Mouse (Mus musculus): ENCODE data around the gene Dusp15.

- TF ChIP-seq POLR2A (IDR thresholded peaks at IDR 0.05; ENCODE audit: borderline replicate concordance, control insufficient read depth, low read depth, low read length) (no peak), CTCF (IDR thresholded peaks at IDR 0.05; ENCODE audit: control insufficient read depth, insufficient read depth, low read length) (no peak)
Observed at GRCm38 (mm10) chr2:152933048-152933447, 18.4 kb downstream of the Dusp15 start, which contains the start of gene Foxs1.

All from bone marrow, adult 2 months (tissue).